Mouse (Mus musculus): ENCODE measurements around the gene Gm10058. TPM values are rescaled to one million over a fixed set of nuclear protein-coding genes. Genes with fewer than 3 reads are reported as not detected.
"Not testable (repeated sequence)": the region's sequence is repeated elsewhere in the genome, so short reads cannot be mapped to it uniquely, and the experiment has no call there.

Gm10058 gene
- not detected in 2 replicates for polyA plus RNA-seq (2015; fragmentation: Nextera tagmentation; extraction: Ambion mirVana)

DNA sequence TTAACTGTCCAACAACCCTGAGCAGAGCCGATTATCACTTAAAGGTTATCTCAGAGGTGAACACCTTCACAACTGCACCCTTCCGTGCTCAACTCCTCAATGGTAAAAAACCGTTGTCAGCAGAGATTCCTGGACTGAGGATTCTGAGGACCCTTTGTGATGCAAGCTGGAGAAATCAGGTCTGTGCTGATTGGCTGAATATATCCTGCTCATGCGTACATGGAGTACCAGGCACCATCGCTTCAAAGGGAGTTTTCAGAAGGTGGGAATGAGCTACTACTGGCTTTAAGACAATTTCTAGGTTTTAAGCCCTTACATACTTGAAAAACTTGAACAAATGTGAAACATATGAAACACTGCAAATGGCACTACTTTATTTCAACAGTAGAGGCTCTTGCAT, at the start of gene Gm10058:
TSS of gene Gm10058 (minus strand) at position 101 of the 400 bp plus-strand sequence.
- H3K9me3 ChIP-seq; H3K4me2 ChIP-seq; H3K36me3 ChIP-seq; H3K4me3 ChIP-seq; ATAC-seq (ENCODE audit: insufficient number of reproducible peaks, insufficient read depth, low FRiP score, low TSS enrichment, low read depth); H3K27ac ChIP-seq; H3K4me1 ChIP-seq; H3K9ac ChIP-seq; H3K27me3 ChIP-seq: not testable (repeated sequence)
- WGBS = no CpG with 5 or more reads among the region's 5 CpGs

Measured in embryonic facial prominence, embryonic 13.5 days (tissue).